Mouse (Mus musculus): Measurements from ENCODE around the gene Glce. TPM values are rescaled to one million over a fixed set of nuclear protein-coding genes. Genes with fewer than 3 reads are reported as not detected.

Glce gene
- total RNA-seq, 2 experiments from 2014 or later, result 9.4 to 10.1 TPM

Small RNAs within 50 kb of the gene (microRNA-seq; reads per million reads assigned to microRNA genes)
- 7.5 reads per million, percentile 20 among the genes with 10 or more reads in this experiment for gene Mir5133

Other genes with a start within 250 kb of the Glce start
- gene Rplp1, start 208.1 kb downstream of the Glce start, total RNA-seq (2021), result 1,000 to 10,000 TPM; 1,445 to 1,467 TPM
- 1 to 10 TPM; 3.5 to 3.7 TPM for gene Kif23, start 175.9 kb downstream of the Glce start, total RNA-seq (2021)
- gene Paqr5, start 95.8 kb downstream of the Glce start, total RNA-seq (2021), result not detected
- not detected for gene Spesp1, start 159.6 kb upstream of the Glce start, total RNA-seq (2021)
- 100 to 1,000 TPM; 186 to 202 TPM for gene Anp32a, start 218.6 kb upstream of the Glce start, total RNA-seq (2021)